Mouse (Mus musculus): ENCODE results near the gene Pcsk5. TPM values are rescaled to one million over a fixed set of nuclear protein-coding genes. Genes with fewer than 3 reads are reported as not detected.

Pcsk5 gene
- polyA plus RNA-seq, 1 experiment from 2014 or later, result 21.1 TPM

DNA sequence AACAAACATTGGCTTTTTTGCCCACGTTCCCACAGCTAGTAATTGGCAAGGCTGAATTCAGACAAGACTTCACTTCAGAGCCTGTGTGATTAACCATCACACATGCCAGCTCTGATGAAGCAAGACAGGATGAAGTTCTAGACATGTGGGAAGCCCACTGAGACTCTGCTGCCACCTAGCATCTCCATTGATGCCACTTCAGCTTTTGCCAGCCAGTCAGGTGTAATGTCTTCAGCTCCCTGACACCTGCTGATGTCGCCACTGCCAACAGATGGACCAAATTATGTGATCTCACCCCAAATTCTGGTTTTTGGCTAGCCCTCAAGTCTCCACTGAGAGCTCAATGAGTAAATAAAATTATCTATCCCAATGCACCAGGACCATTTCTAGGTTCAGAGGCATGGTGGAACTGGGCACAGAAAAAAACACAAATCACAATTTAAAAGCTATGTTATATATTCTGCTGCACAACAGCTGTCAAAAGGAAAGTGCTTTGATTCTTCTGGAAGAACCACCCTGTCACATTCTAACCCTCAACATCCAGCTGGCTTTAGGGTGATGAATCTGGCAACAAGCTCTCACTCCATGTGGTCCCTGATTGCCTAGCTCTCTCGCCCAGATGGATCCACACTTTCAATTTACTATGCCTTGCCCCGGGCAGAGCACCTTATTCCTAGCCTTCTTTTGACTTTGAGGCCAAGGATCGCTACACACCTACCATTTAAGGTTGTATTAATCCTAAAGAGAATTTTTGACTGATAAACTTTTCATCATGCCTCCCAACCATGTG, 67.6 kb downstream of the Pcsk5 start:
- Histone ChIP-seq H3K27ac (ENCODE audit: low read depth, low read length) (no peak overlapping the region), H3K4me2 (replicated peaks; ENCODE audit: low read depth) (no peak overlapping the region), H3K4me1 (replicated peaks; ENCODE audit: control insufficient read depth, insufficient read depth, low read length) (peaks cover 5% of the 10 kb centered on the region; the same call in 1 of the 2 replicates), H3K36me3 (ENCODE audit: control insufficient read depth, insufficient read depth) (no peaks in the 10 kb centered on the region), H3K27me3 (replicated peaks; ENCODE audit: control insufficient read depth, insufficient read depth, low read length) (no peaks in the 10 kb centered on the region), H3K9ac (ENCODE audit: low read depth, low read length) (no peak overlapping the region), H3K4me3 (ENCODE audit: low read depth, low read length) (no peak overlapping the region), H3K9me3 (ENCODE audit: control insufficient read depth) (no peaks in the 10 kb centered on the region)
- TF ChIP-seq CTCF (IDR thresholded peaks at IDR 0.05; ENCODE audit: low read depth), result peak; percentile 79
- 71% methylated on average over 5 of the region's 5 CpGs for WGBS
- peak; percentile 36; the same call in 1 of the 2 replicates for ATAC-seq

DNA sequence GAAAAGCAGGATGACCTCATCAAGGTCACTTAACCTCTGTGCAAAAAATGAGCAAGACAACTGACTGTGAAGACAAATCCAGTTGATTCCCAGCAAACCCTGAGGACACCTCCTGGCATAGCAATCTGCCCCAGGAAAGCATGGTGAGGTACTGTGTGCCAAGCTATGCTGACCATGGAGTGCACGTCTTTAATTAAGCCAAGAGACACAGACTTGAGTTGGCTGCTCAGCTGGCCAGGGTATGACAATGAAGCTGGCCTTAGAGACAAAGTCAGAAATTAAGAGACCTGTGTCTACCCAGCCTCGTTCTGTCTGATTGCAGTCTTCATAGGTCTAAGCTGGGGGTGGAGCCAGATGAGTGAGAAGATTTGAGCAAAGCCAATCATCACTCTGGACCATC, 72.4 kb downstream of the Pcsk5 start:
- H3K36me3 ChIP-seq (ENCODE audit: control insufficient read depth, insufficient read depth), result no peaks in the 10 kb centered on the region
- TF ChIP-seq CTCF (IDR thresholded peaks at IDR 0.05; ENCODE audit: low read depth), result no peak
- ATAC-seq, result no peak
- no peaks in the 10 kb centered on the region for H3K27me3 ChIP-seq (replicated peaks; ENCODE audit: control insufficient read depth, insufficient read depth, low read length)
- 79% methylated on average over 2 of the region's 2 CpGs for WGBS
- H3K27ac ChIP-seq (ENCODE audit: low read depth, low read length), result no peak overlapping the region
- H3K9me3 ChIP-seq (ENCODE audit: control insufficient read depth), result no peaks in the 10 kb centered on the region
- H3K4me3 ChIP-seq (ENCODE audit: low read depth, low read length), result no peak overlapping the region
- H3K4me2 ChIP-seq (replicated peaks; ENCODE audit: low read depth), result no peak overlapping the region
- 0 out of 2 replicates have a peak, but pooled peaks cover 3% of the 10 kb centered on the region for H3K4me1 ChIP-seq (replicated peaks; ENCODE audit: control insufficient read depth, insufficient read depth, low read length)
- no peak overlapping the region for H3K9ac ChIP-seq (ENCODE audit: low read depth, low read length)

DNA sequence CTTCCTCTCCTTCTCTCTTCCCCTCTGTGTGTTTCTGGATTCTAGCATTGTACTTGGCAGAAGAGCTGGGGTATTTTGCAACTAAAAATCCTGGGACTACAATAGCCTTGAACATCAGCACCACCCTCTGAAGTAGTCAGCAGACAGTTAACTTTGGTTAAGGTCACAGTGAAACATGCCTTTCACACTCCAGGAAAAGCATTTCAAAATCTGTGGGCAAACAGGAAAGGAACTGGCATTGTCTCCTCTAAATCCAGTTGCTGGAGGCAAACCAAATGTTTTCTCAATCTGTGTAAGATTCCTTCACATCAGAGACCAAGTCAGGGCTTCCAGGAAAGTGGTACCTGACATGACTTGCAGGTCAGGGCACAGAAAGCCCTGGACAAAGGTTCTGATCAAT, 74.7 kb downstream of the Pcsk5 start:
- ATAC-seq, result no peak
- H3K27ac ChIP-seq (ENCODE audit: low read depth, low read length), result no peak overlapping the region
- no peaks in the 10 kb centered on the region for H3K27me3 ChIP-seq (replicated peaks; ENCODE audit: control insufficient read depth, insufficient read depth, low read length)
- TF ChIP-seq CTCF (IDR thresholded peaks at IDR 0.05; ENCODE audit: low read depth), result no peak
- H3K4me2 ChIP-seq (replicated peaks; ENCODE audit: low read depth), result no peak overlapping the region
- no peak overlapping the region for H3K4me3 ChIP-seq (ENCODE audit: low read depth, low read length)
- H3K9ac ChIP-seq (ENCODE audit: low read depth, low read length), result no peak overlapping the region
- H3K36me3 ChIP-seq (ENCODE audit: control insufficient read depth, insufficient read depth), result no peaks in the 10 kb centered on the region
- 0 out of 2 replicates have a peak, but pooled peaks cover 3% of the 10 kb centered on the region for H3K4me1 ChIP-seq (replicated peaks; ENCODE audit: control insufficient read depth, insufficient read depth, low read length)
- no peaks in the 10 kb centered on the region for H3K9me3 ChIP-seq (ENCODE audit: control insufficient read depth)

DNA sequence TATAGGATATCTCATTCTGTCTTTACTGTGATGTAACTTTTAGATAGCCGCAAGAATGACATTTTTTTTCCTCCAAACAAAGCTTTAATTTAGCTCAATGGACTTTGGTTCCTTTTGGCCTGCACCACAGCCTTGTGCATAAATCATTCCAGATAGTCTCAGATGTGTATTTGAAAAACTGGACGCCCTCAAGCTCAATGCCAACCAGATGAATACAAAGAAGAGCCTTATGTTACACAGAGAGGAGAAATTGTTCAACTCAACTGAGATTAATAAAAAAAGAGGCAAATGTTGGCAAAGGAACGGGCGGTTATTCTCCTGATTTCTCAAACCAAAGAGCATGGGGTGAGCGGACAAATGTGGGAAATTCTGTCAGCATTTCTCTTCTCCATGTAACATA, 75.8 kb downstream of the Pcsk5 start:
- H3K9ac ChIP-seq (ENCODE audit: low read depth, low read length), result no peak overlapping the region
- H3K4me1 ChIP-seq (replicated peaks; ENCODE audit: control insufficient read depth, insufficient read depth, low read length), result 0 out of 2 replicates have a peak, but pooled peaks cover 3% of the 10 kb centered on the region
- H3K27ac ChIP-seq (ENCODE audit: low read depth, low read length), result no peak overlapping the region
- no peaks in the 10 kb centered on the region for H3K36me3 ChIP-seq (ENCODE audit: control insufficient read depth, insufficient read depth)
- no peak overlapping the region for H3K4me2 ChIP-seq (replicated peaks; ENCODE audit: low read depth)
- H3K27me3 ChIP-seq (replicated peaks; ENCODE audit: control insufficient read depth, insufficient read depth, low read length), result no peaks in the 10 kb centered on the region
- H3K9me3 ChIP-seq (ENCODE audit: control insufficient read depth), result no peaks in the 10 kb centered on the region
- H3K4me3 ChIP-seq (ENCODE audit: low read depth, low read length), result no peak overlapping the region
- WGBS, result 68% methylated on average over 5 of the region's 5 CpGs
- TF ChIP-seq CTCF (IDR thresholded peaks at IDR 0.05; ENCODE audit: low read depth), result no peak
- no peak for ATAC-seq

DNA sequence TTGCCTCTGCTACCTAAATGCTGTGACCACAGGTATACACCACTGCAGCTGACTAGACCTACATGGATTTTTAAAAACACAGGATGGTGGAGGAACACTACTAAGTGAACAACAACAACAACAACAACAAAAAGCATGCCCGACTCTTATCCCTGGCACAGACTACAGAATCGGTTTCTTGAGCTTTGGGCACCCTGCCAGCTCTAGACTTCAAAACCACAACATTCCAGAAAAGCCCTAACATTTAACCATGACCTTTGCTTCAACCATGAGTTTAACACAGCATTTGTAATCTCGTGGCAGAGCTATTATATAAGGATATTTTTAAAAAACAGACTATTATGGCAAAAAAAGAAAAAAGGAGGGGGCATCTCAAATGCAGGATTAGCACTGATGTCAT, 84.6 kb downstream of the Pcsk5 start:
- no peak overlapping the region for H3K27ac ChIP-seq (ENCODE audit: low read depth, low read length)
- 35% methylated on average over 3 of the region's 3 CpGs for WGBS
- H3K9ac ChIP-seq (ENCODE audit: low read depth, low read length), result no peak overlapping the region

DNA sequence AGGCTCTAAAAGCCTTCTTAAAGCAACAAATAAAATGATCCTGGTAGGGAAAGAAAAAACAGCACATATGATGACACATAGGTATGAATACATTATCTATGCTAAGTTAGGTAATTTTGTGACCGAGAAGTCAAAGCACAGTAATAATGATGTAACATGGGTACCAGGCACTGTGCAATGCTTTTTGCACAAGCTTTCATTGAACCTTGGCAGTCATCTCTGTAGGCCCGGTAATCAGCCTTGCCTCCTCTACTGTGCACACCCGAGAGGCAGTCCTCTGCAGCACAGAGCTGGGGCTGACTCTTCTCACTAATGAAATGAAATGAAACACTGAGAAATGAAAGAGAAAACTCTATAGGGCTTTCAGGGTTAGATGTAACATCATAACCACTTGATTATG, 89.1 kb downstream of the Pcsk5 start:
- peaks cover 7% of the 10 kb centered on the region; the same call in 1 of the 2 replicates for H3K4me1 ChIP-seq (replicated peaks; ENCODE audit: control insufficient read depth, insufficient read depth, low read length)
- WGBS, result 47% methylated on average over 3 of the region's 3 CpGs
- H3K27ac ChIP-seq (ENCODE audit: low read depth, low read length), result no peak overlapping the region
- no peak overlapping the region for H3K4me2 ChIP-seq (replicated peaks; ENCODE audit: low read depth)
- no peaks in the 10 kb centered on the region for H3K9me3 ChIP-seq (ENCODE audit: control insufficient read depth)
- TF ChIP-seq CTCF (IDR thresholded peaks at IDR 0.05; ENCODE audit: low read depth), result no peak
- H3K27me3 ChIP-seq (replicated peaks; ENCODE audit: control insufficient read depth, insufficient read depth, low read length), result no peaks in the 10 kb centered on the region
- peaks cover 6% of the 10 kb centered on the region; the same call in 1 of the 2 replicates for H3K36me3 ChIP-seq (ENCODE audit: control insufficient read depth, insufficient read depth)
- no peak overlapping the region for H3K9ac ChIP-seq (ENCODE audit: low read depth, low read length)
- no peak overlapping the region for H3K4me3 ChIP-seq (ENCODE audit: low read depth, low read length)
- no peak for ATAC-seq

More for the DNA sequence above, 84.6 kb downstream of the Pcsk5 start:
- Histone ChIP-seq H3K4me1 (replicated peaks; ENCODE audit: control insufficient read depth, insufficient read depth, low read length) (no peaks in the 10 kb centered on the region), H3K4me2 (replicated peaks; ENCODE audit: low read depth) (no peak overlapping the region), H3K36me3 (ENCODE audit: control insufficient read depth, insufficient read depth) (peaks cover 6% of the 10 kb centered on the region; the same call in 1 of the 2 replicates), H3K9me3 (ENCODE audit: control insufficient read depth) (no peaks in the 10 kb centered on the region), H3K4me3 (ENCODE audit: low read depth, low read length) (no peak overlapping the region), H3K27me3 (replicated peaks; ENCODE audit: control insufficient read depth, insufficient read depth, low read length) (no peaks in the 10 kb centered on the region)
- TF ChIP-seq CTCF (IDR thresholded peaks at IDR 0.05; ENCODE audit: low read depth), result no peak
- ATAC-seq, result no peak

Data from intestine, postnatal 0 days (tissue).